Mouse (Mus musculus): ENCODE results near the gene Arhgef2. TPM values are rescaled to one million over a fixed set of nuclear protein-coding genes. Genes with fewer than 3 reads are reported as not detected.

Gene Arhgef2
- polyA plus RNA-seq, 2 experiments = 8.9 to 10.1 TPM

DNA sequence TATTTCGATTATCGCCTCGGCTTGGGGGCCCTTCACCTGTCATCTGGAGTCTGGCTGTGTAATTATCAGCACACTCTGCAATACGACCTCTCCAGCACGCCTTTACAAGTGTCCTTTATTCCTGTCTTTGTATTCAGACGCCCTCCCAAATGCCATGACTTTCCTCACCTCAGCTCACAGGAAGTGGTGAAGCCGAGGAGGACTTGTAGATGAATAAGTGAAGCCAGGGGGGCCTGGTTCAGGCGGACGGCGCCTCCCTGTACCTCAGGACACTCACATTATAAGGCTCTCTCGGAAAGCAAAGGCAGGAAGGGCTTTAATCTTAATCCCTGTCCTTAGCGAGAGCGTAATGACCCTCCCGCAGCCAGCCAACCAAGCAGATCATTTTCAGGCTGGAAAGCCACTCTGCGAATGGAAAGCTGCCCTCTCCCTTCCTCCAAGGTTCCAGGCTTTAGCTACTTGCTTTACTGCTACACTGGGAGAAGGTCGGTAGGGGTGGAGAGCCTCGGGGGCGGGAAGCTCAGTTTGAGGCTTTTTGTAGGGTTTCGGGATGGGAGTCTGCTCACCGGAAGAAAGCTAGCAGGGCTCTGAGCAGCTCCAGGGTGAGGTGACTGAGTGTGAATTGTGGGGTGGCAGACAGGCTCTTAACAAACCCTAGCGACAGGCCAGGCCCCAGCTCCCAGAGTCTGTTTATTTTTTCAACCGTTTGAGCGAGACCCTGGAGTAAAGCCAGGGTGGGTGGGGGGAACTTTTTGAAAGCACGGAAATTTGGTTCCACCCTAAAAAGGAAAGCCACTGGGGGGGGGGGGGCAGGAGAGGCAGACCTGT, 16.6 kb downstream of the Arhgef2 start:
- peak overlapping the region; percentile 98 for H3K4me2 ChIP-seq (ENCODE audit: low read depth)
- H3K9me3 ChIP-seq (ENCODE audit: control insufficient read depth, low read length) = no peaks in the 10 kb centered on the region
- WGBS (ENCODE audit: insufficient replicate concordance) = under 1% methylated on average over 24 of the region's 24 CpGs
- H3K36me3 ChIP-seq (replicated peaks; ENCODE audit: control insufficient read depth, insufficient read depth, low read depth) = no peaks in the 10 kb centered on the region
- ATAC-seq (ENCODE audit: insufficient read depth) (no peak), DNase-seq (ENCODE audit: low read depth in 3 of 3, low spot score in 3 of 3) (no peak)
- peak overlapping the region; percentile 56 to 80 for H3K4me3 ChIP-seq (ENCODE audit: insufficient read depth in 1 of 2, low read depth in 2 of 2, low read length in 2 of 2)
- TF ChIP-seq CTCF (IDR thresholded peaks at IDR 0.05; ENCODE audit: low read depth) (no peak), EP300 (IDR thresholded peaks at IDR 0.05; ENCODE audit: low read depth) (no peak)
- H3K4me1 ChIP-seq (replicated peaks; ENCODE audit: control insufficient read depth in 2 of 2, insufficient read depth in 2 of 2, low read length in 1 of 2) = peaks cover 21 to 56% of the 10 kb centered on the region in 2 experiments
- H3K9ac ChIP-seq (replicated peaks) = peak overlapping the region; percentile 78
- H3K27ac ChIP-seq = peak overlapping the region; percentile 59
- H3K27me3 ChIP-seq (ENCODE audit: control insufficient read depth, insufficient read depth, low read length) = no peaks in the 10 kb centered on the region

DNA sequence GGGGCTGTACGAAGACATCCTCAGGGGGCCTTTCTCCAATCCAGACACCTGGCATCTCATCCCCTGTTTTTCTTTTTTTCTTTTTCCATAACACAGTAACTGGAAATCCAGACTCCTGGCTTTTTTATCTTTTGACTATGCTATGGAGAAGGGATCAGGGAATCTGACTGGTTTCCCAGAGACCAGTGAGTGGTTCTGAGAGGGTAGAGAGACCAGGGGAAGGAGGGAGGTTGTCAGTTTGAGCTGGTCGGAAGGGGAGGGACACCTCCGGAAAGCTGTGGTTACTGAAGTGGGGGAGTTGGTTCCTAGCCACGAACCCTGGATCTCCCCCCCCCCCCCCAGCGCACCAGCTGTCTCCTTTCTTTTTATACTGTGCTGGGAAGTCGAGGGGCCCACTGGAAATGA, 17.2 kb downstream of the Arhgef2 start:
- H3K9ac ChIP-seq (replicated peaks) = peak overlapping the region; percentile 78
- WGBS (ENCODE audit: insufficient replicate concordance) = 1% methylated on average over 5 of the region's 6 CpGs
- H3K4me2 ChIP-seq (ENCODE audit: low read depth) = peak overlapping the region; percentile 98
- H3K27me3 ChIP-seq (ENCODE audit: control insufficient read depth, insufficient read depth, low read length) = no peaks in the 10 kb centered on the region
- no peak for TF ChIP-seq EP300 (IDR thresholded peaks at IDR 0.05; ENCODE audit: low read depth)
- no peak for TF ChIP-seq CTCF (IDR thresholded peaks at IDR 0.05; ENCODE audit: low read depth)
- no peak for DNase-seq (ENCODE audit: low read depth in 3 of 3, low spot score in 3 of 3)
- peak overlapping the region; percentile 58 to 80 for H3K4me3 ChIP-seq (ENCODE audit: insufficient read depth in 1 of 2, low read depth in 2 of 2, low read length in 2 of 2)
- H3K36me3 ChIP-seq (replicated peaks; ENCODE audit: control insufficient read depth, insufficient read depth, low read depth) = no peaks in the 10 kb centered on the region
- ATAC-seq (ENCODE audit: insufficient read depth) = 0 out of 2 replicates have a peak, but pooled peaks have one; percentile 34
- no peak overlapping the region for H3K27ac ChIP-seq
- H3K9me3 ChIP-seq (ENCODE audit: control insufficient read depth, low read length) = no peaks in the 10 kb centered on the region
- peaks cover 26 to 59% of the 10 kb centered on the region in 2 experiments for H3K4me1 ChIP-seq (replicated peaks; ENCODE audit: control insufficient read depth in 2 of 2, insufficient read depth in 2 of 2, low read length in 1 of 2)

DNA sequence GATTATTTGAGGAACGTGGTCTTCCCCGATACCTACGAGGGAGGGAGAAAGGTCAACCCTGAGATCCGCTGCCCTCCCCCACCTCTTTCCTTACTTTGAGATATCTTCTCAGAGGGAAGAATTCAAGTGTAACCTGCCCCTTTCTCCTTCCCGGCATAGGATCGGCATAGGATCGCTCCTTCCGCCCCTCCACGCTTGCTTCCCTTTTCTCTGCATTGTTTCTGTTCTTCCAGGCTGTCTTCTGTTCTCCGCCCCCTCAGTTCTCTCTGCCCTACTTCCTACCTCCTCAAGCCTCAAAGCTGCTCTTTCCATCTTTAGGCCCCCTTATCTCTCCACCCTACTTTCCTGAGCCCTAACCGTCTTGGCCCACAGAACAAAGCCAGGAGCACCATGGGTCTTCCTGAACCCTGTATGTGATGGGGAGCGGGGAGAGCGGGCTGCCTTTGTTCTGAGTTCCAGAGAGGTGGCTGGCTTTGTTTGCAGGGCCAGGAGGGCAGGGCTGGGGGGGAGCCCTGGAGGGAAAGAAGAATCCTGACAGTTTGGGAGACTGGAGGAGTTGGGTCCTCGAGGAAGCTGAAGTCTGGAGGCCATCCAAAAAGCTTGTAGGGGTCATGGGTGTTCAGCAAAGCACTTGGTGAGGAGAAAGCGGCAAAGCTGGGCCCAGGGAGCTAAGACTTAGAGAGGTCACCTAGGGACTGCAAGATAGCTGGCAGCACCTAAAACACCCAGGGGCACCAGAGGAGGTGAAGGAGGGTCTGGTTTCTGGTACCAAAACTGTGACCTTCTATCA, 17.8 kb downstream of the Arhgef2 start:
- H3K27ac ChIP-seq = no peak overlapping the region; the same call in 1 of the 2 replicates
- H3K27me3 ChIP-seq (ENCODE audit: control insufficient read depth, insufficient read depth, low read length) = no peaks in the 10 kb centered on the region
- no peaks in the 10 kb centered on the region for H3K9me3 ChIP-seq (ENCODE audit: control insufficient read depth, low read length)
- H3K4me1 ChIP-seq (replicated peaks; ENCODE audit: control insufficient read depth in 2 of 2, insufficient read depth in 2 of 2, low read length in 1 of 2) = peaks cover 20 to 58% of the 10 kb centered on the region in 2 experiments
- no peak for DNase-seq (ENCODE audit: low read depth in 3 of 3, low spot score in 3 of 3)
- H3K4me3 ChIP-seq (ENCODE audit: insufficient read depth in 1 of 2, low read depth in 2 of 2, low read length in 2 of 2) = peak overlapping the region; percentile 58 to 80
- 6% methylated on average over 15 of the region's 15 CpGs for WGBS (ENCODE audit: insufficient replicate concordance)
- H3K36me3 ChIP-seq (replicated peaks; ENCODE audit: control insufficient read depth, insufficient read depth, low read depth) = no peaks in the 10 kb centered on the region
- peak overlapping the region; percentile 98 for H3K4me2 ChIP-seq (ENCODE audit: low read depth)
- no peak for TF ChIP-seq CTCF (IDR thresholded peaks at IDR 0.05; ENCODE audit: low read depth)
- no peak for TF ChIP-seq EP300 (IDR thresholded peaks at IDR 0.05; ENCODE audit: low read depth)
- no peak for ATAC-seq (ENCODE audit: insufficient read depth)
- H3K9ac ChIP-seq (replicated peaks) = peak overlapping the region; percentile 78; the same call in 1 of the 2 replicates

DNA sequence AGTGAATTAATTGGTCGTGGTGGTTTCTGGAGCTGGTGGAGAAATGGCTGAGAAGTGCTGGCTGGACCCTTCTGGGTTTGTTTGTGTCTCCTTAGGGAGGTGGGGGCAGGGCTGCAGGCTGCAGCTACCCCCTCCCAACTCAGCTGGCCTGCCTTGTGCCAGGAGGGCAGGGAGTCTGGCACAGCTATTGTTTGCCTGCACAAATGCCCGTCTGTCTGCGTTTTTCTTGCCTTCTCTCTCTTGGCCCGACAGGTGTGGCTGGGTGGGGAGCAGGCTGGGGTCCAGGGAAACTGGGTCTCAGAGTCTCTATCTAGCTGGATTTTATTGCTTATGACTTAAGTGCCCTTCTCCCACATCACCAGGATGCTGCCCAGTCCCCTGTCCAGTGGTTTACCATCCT, 18.6 kb downstream of the Arhgef2 start:
- no peak for ATAC-seq (ENCODE audit: insufficient read depth)
- no peak overlapping the region for H3K9ac ChIP-seq (replicated peaks)
- H3K4me1 ChIP-seq (replicated peaks; ENCODE audit: control insufficient read depth in 2 of 2, insufficient read depth in 2 of 2, low read length in 1 of 2) = peaks cover 15 to 54% of the 10 kb centered on the region in 2 experiments

DNA sequence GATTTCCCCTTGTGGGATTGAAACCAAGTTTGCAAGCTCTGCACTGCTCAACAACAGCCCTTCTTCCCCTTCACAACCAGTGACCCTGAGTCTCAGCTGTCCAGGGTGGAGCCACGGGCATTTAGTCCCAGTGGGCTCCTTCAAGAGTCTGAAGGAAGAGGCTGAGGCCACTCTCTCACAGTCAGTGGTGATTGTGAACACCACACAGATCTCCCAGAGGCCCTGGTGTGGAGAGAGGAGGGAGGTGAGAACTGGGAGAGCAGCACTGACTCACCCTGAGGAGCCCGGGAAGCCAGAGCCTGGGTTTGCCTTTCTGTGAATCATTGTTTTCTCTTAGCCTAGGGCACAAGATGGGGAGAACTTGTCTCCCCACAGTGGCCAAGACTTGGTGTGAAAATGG, 19.2 kb downstream of the Arhgef2 start:
- 29% methylated on average over 2 of the region's 2 CpGs for WGBS (ENCODE audit: insufficient replicate concordance)
- Histone ChIP-seq H3K4me3 (ENCODE audit: insufficient read depth in 1 of 2, low read depth in 2 of 2, low read length in 2 of 2) (no peak overlapping the region), H3K27ac (no peak overlapping the region), H3K9ac (replicated peaks) (no peak overlapping the region), H3K9me3 (ENCODE audit: control insufficient read depth, low read length) (no peaks in the 10 kb centered on the region), H3K4me1 (replicated peaks; ENCODE audit: control insufficient read depth in 2 of 2, insufficient read depth in 2 of 2, low read length in 1 of 2) (peaks cover 15 to 50% of the 10 kb centered on the region in 2 experiments), H3K36me3 (replicated peaks; ENCODE audit: control insufficient read depth, insufficient read depth, low read depth) (no peaks in the 10 kb centered on the region; the same call in 1 of the 2 replicates), H3K27me3 (ENCODE audit: control insufficient read depth, insufficient read depth, low read length) (no peaks in the 10 kb centered on the region), H3K4me2 (ENCODE audit: low read depth) (peak overlapping the region; percentile 98; the same call in 1 of the 2 replicates)
- DNase-seq (ENCODE audit: low read depth in 3 of 3, low spot score in 3 of 3) (no peak), ATAC-seq (ENCODE audit: insufficient read depth) (no peak)
- no peak for TF ChIP-seq EP300 (IDR thresholded peaks at IDR 0.05; ENCODE audit: low read depth)
- TF ChIP-seq CTCF (IDR thresholded peaks at IDR 0.05; ENCODE audit: low read depth) = no peak

More for the DNA sequence above, 18.6 kb downstream of the Arhgef2 start:
- no peaks in the 10 kb centered on the region for H3K27me3 ChIP-seq (ENCODE audit: control insufficient read depth, insufficient read depth, low read length)
- WGBS (ENCODE audit: insufficient replicate concordance) = 18% methylated on average over 4 of the region's 4 CpGs
- no peaks in the 10 kb centered on the region for H3K36me3 ChIP-seq (replicated peaks; ENCODE audit: control insufficient read depth, insufficient read depth, low read depth)
- H3K4me2 ChIP-seq (ENCODE audit: low read depth) = peak overlapping the region; percentile 98
- H3K4me3 ChIP-seq (ENCODE audit: insufficient read depth in 1 of 2, low read depth in 2 of 2, low read length in 2 of 2) = no peak overlapping the region
- no peaks in the 10 kb centered on the region for H3K9me3 ChIP-seq (ENCODE audit: control insufficient read depth, low read length)
- no peak for DNase-seq (ENCODE audit: low read depth in 3 of 3, low spot score in 3 of 3)
- H3K27ac ChIP-seq = no peak overlapping the region
- TF ChIP-seq CTCF (IDR thresholded peaks at IDR 0.05; ENCODE audit: low read depth) (no peak), EP300 (IDR thresholded peaks at IDR 0.05; ENCODE audit: low read depth) (no peak)
